Mouse (Mus musculus) liver, adult 2 months (tissue): Measurements from ENCODE around the gene Lmbrd2. TPM values are rescaled to one million over a fixed set of nuclear protein-coding genes. Genes with fewer than 3 reads are reported as not detected.

Source experiments
- DNase-seq: peaks from one replicate; pipeline ENCODE4 v3.0.0-alpha.2; 2011; ENCODE audit warnings: low read depth, low spot score; ENCODE audit errors: extremely low read depth
- H3K27ac ChIP-seq: fragments of 200-500 bp; replicated peaks from 2 replicates; pipeline ENCODE4 v1.5.1; 2012; ENCODE audit warnings: low read depth, mild to moderate bottlenecking, control low read depth, inconsistent platforms, low read length; ENCODE audit not compliant: insufficient read depth
- H3K27me3 ChIP-seq: fragments of 200-500 bp; 2 replicates; pipeline ENCODE4 v1.6.1; 2012; ENCODE audit warnings: mild to moderate bottlenecking, moderate library complexity, low read length, inconsistent platforms; ENCODE audit not compliant: control insufficient read depth, insufficient read depth
- H3K36me3 ChIP-seq: fragments of 200-500 bp; 2 replicates; pipeline ENCODE4 v1.6.1; 2012; ENCODE audit warnings: low read length, inconsistent platforms; ENCODE audit not compliant: control insufficient read depth, insufficient read depth
- H3K4me1 ChIP-seq: fragments of 200-500 bp; 2 replicates; pipeline ENCODE4 v1.6.1; 2011; ENCODE audit warnings: low read length; ENCODE audit not compliant: control insufficient read depth, insufficient read depth
- H3K4me3 ChIP-seq: fragments of 200-500 bp; 2 replicates; pipeline ENCODE4 v1.5.1; 2011; ENCODE audit warnings: low read depth, mild to moderate bottlenecking, control low read depth, low read length, moderate library complexity; ENCODE audit not compliant: insufficient read depth
- H3K79me2 ChIP-seq: fragments of 200-500 bp; 2 replicates; pipeline ENCODE4 v1.6.1; 2012; ENCODE audit warnings: inconsistent platforms, mild to moderate bottlenecking, low read length, moderate library complexity; ENCODE audit not compliant: control insufficient read depth, insufficient read depth
- H3K9ac ChIP-seq: fragments of 200-500 bp; 2 replicates; pipeline ENCODE4 v1.6.1; 2012; ENCODE audit warnings: low read depth, mild to moderate bottlenecking, control low read depth, inconsistent platforms, low read length
- CTCF ChIP-seq: fragments of 200-500 bp; IDR thresholded peaks from 2 replicates; pipeline ENCODE4 v1.5.1; 2011; ENCODE audit warnings: low read depth, low read length, control low read depth
- POLR2A ChIP-seq: fragments of 200-500 bp; IDR thresholded peaks from 2 replicates; pipeline ENCODE4 v1.6.1; 2011; ENCODE audit warnings: low read length, control low read depth; ENCODE audit not compliant: insufficient read depth; ENCODE audit errors: extremely low read depth
- WGBS: fragments of 180-500 bp; shearing (Covaris S2); methylation state at CpG from one replicate; pipeline ENCODE4 v1.1.7; 2018; 5-methylcytosine and 5-hydroxymethylcytosine counted together
- polyA plus RNA-seq: library from polyadenylated mRNA; depleted of rRNA; stranded (reverse); fragments of >200 nt; gene quantifications from 2 replicates; pipeline ENCODE4 v1.2.3, GENCODE M21; 2012
- total RNA-seq: library from RNA; depleted of rRNA; stranded (reverse); fragments of >200 nt; gene quantifications from 2 replicates; pipeline ENCODE4 v1.2.3, GENCODE M21; 2014

Lmbrd2 gene
- total and polyA plus RNA-seq, 2 experiments: 17.0 to 38.4 TPM

GRCm38 (mm10) chr15:9139447-9139846 lies 903 bp upstream of the Lmbrd2 start:
- no peak overlapping the region for H3K27ac ChIP-seq
- no peak overlapping the region for H3K4me3 ChIP-seq
- peaks cover 5% of the 10 kb centered on the region; the same call in 1 of the 2 replicates for H3K36me3 ChIP-seq
- DNase-seq: no peak
- no peak overlapping the region for H3K9ac ChIP-seq
- peaks cover 6% of the 10 kb centered on the region; the same call in 1 of the 2 replicates for H3K79me2 ChIP-seq
- TF ChIP-seq CTCF (no peak), POLR2A (no peak)
- H3K4me1 ChIP-seq: peaks cover 17% of the 10 kb centered on the region
- WGBS: 47% methylated on average over 10 of the region's 10 CpGs
- no peaks in the 10 kb centered on the region for H3K27me3 ChIP-seq

- under 1% methylated on average over 37 of the region's 37 CpGs for WGBS
- DNase-seq: peak; percentile 65
These were observed 378 bp downstream of the Lmbrd2 start for GRCm38 (mm10) chr15:9140684-9141171.

DNA sequence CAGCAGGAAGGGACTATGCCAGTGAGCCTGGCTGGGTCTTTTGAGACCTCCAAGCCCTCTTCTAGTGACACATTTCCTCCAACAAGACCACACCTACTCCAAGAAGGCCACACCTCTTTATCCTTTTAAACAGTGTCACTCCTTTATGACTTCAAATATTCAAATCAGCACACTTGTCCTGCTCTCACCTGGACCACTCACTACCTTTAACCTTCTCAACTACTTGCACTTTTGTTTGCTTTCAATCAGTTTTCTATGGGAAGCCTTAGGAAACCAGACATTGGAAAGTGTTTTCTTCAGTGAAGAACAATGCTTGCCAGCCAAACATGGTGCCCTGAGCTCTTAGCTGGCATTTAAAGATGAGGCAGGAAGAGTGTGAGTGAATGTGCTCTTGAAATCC lies 15.0 kb downstream of the Lmbrd2 start, which contains the start of gene Skp2:
Gene Skp2 (minus strand): TSS at position 101 of the 400 bp plus-strand sequence.
- Histone ChIP-seq H3K4me1 (peaks cover 4% of the 10 kb centered on the region; the same call in 1 of the 2 replicates), H3K4me3 (no peak within 1 kb of the TSS), H3K27ac (no peak within 1 kb of the TSS), H3K36me3 (peaks cover 55% of the 10 kb centered on the region), H3K79me2 (no peaks in the 10 kb centered on the region; the same call in 1 of the 2 replicates), H3K9ac (no peak within 1 kb of the TSS), H3K27me3 (no peaks in the 10 kb centered on the region)
- DNase-seq: no peak
- TF ChIP-seq CTCF: no peak
- no peak for TF ChIP-seq POLR2A

More at GRCm38 (mm10) chr15:9140684-9141171, 378 bp downstream of the Lmbrd2 start:
- H3K4me3 ChIP-seq: peak overlapping the region; percentile 97
- 0 out of 2 replicates have a peak, but pooled peaks have one; percentile 23 for TF ChIP-seq POLR2A
- no peak for TF ChIP-seq CTCF
- H3K9ac ChIP-seq: peak overlapping the region; percentile 95
- peaks cover 6% of the 10 kb centered on the region; the same call in 1 of the 2 replicates for H3K79me2 ChIP-seq
- peaks cover 5% of the 10 kb centered on the region; the same call in 1 of the 2 replicates for H3K36me3 ChIP-seq
- H3K4me1 ChIP-seq: peaks cover 11% of the 10 kb centered on the region; the same call in 1 of the 2 replicates
- H3K27ac ChIP-seq: peak overlapping the region; percentile 87
- H3K27me3 ChIP-seq: no peaks in the 10 kb centered on the region

- Histone ChIP-seq H3K4me1 (no peaks in the 10 kb centered on the region), H3K79me2 (peaks cover 5% of the 10 kb centered on the region; the same call in 1 of the 2 replicates), H3K27ac (no peak overlapping the region), H3K36me3 (peaks cover 43% of the 10 kb centered on the region), H3K27me3 (no peaks in the 10 kb centered on the region), H3K9ac (no peak overlapping the region), H3K4me3 (no peak overlapping the region)
- TF ChIP-seq POLR2A: no peak
- no peak for TF ChIP-seq CTCF
- 97% methylated on average over 4 of the region's 4 CpGs for WGBS
- no peak for DNase-seq
These were observed 22.3 kb downstream of the Lmbrd2 start for GRCm38 (mm10) chr15:9162557-9163070.

DNA sequence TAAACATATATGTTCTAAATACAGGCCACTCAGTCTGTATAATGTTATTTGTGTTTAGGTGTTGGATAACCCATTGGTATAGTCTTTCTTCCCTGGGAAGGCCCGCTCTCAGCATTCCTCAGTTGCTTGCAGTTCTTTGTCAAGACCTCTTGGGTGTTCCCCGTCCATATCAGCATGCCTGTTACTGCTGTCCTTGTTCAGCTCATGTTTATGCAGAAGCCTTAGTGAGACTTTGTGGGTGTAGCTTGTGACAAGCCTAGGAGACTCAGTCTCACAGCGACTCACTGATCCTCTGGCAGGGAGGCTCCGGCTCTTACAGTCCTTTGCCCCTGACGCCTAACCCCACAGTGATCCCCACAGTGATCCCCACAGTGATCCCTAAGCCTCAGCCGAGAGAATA lies 23.8 kb downstream of the Lmbrd2 start:
- Histone ChIP-seq H3K79me2 (peaks cover 5% of the 10 kb centered on the region; the same call in 1 of the 2 replicates), H3K27ac (no peak overlapping the region), H3K27me3 (no peaks in the 10 kb centered on the region), H3K9ac (no peak overlapping the region), H3K4me1 (no peaks in the 10 kb centered on the region), H3K4me3 (no peak overlapping the region), H3K36me3 (peaks cover 46% of the 10 kb centered on the region)
- DNase-seq: no peak
- TF ChIP-seq CTCF (no peak), POLR2A (no peak)
- WGBS: 94% methylated on average over 6 of the region's 6 CpGs

GRCm38 (mm10) chr15:9177038-9177437 lies 36.7 kb downstream of the Lmbrd2 start:
- Histone ChIP-seq H3K4me3 (no peak overlapping the region), H3K9ac (no peak overlapping the region), H3K27me3 (no peaks in the 10 kb centered on the region), H3K79me2 (no peaks in the 10 kb centered on the region), H3K36me3 (peaks cover 41% of the 10 kb centered on the region), H3K4me1 (no peaks in the 10 kb centered on the region), H3K27ac (no peak overlapping the region)
- TF ChIP-seq POLR2A: no peak
- TF ChIP-seq CTCF: no peak
- no peak for DNase-seq
- 96% methylated on average over 3 of the region's 3 CpGs for WGBS
